Mouse (Mus musculus) liver, embryonic 13.5 days (tissue): ENCODE measurements around the gene Wdr81. TPM values are rescaled to one million over a fixed set of nuclear protein-coding genes. Genes with fewer than 3 reads are reported as not detected.

ENCODE experiments used
- ATAC-seq: fragments of 200-750 bp; cut with Nextera tagmentation; 2 replicates; pipeline ENCODE4 v1.8.0; 2017; ENCODE audit warnings: low read depth, mild to moderate bottlenecking, moderate number of reproducible peaks, moderate library complexity
- DNase-seq: peaks from one replicate; pipeline ENCODE4 v3.0.0; 2022
- H3K27ac ChIP-seq: fragments of 300-500 bp; sonication (generic); 2 replicates; pipeline ENCODE4 v1.5.1; 2015; ENCODE audit warnings: moderate library complexity, mild to moderate bottlenecking, inconsistent platforms
- H3K27me3 ChIP-seq: fragments of 300-500 bp; sonication (generic); 2 replicates; pipeline ENCODE4 v1.6.1; 2015; ENCODE audit warnings: mild to moderate bottlenecking, inconsistent platforms
- H3K36me3 ChIP-seq: fragments of 300-500 bp; sonication (generic); 2 replicates; pipeline ENCODE4 v1.6.1; 2015; ENCODE audit warnings: mild to moderate bottlenecking, inconsistent platforms
- H3K4me1 ChIP-seq: fragments of 300-500 bp; sonication (generic); replicated peaks from 2 replicates; pipeline ENCODE4 v1.6.1; 2015; ENCODE audit warnings: inconsistent platforms
- H3K4me2 ChIP-seq: fragments of 300-500 bp; sonication (generic); 2 replicates; pipeline ENCODE4 v1.6.1; 2015; ENCODE audit warnings: inconsistent platforms, mild to moderate bottlenecking, moderate library complexity
- H3K4me3 ChIP-seq: fragments of 300-500 bp; sonication (generic); replicated peaks from 2 replicates; pipeline ENCODE4 v1.5.1; 2015; ENCODE audit warnings: mild to moderate bottlenecking, inconsistent platforms
- H3K9ac ChIP-seq: fragments of 300-500 bp; sonication (generic); 2 replicates; pipeline ENCODE4 v1.6.1; 2015; ENCODE audit warnings: mild to moderate bottlenecking, inconsistent platforms
- H3K9me3 ChIP-seq: fragments of 300-500 bp; sonication (generic); replicated peaks from 2 replicates; pipeline ENCODE4 v1.6.1; 2016; ENCODE audit warnings: inconsistent platforms
- WGBS: fragments of 180-500 bp; shearing (Covaris S2); methylation state at CpG from one replicate; pipeline ENCODE4 v1.1.7; 2015; ENCODE audit not compliant: insufficient replicate concordance; 5-methylcytosine and 5-hydroxymethylcytosine counted together
- polyA plus RNA-seq: library from polyadenylated mRNA; unstranded; fragments of >200 nt; fragmentation: Nextera tagmentation; extraction: Ambion mirVana; gene quantifications from 2 replicates; pipeline ENCODE4 v1.2.1, GENCODE M21; 2015

Gene Wdr81
- polyA plus RNA-seq, result 18.5 and 21.3 TPM in 2 replicates

GRCm38 (mm10) chr11:75453991-75454930 lies at the start of gene Wdr81:
Gene Wdr81, minus strand, starts transcription at chr11:75454717.
- Histone ChIP-seq H3K27me3 (no peaks in the 10 kb centered on the region), H3K9ac (peak within 1 kb of the TSS; percentile 88), H3K36me3 (peaks cover 25% of the 10 kb centered on the region), H3K4me3 (peak within 1 kb of the TSS; percentile 73), H3K27ac (peak within 1 kb of the TSS; percentile 99), H3K4me2 (peak within 1 kb of the TSS; percentile 100), H3K9me3 (no peaks in the 10 kb centered on the region), H3K4me1 (peaks cover 95% of the 10 kb centered on the region)
- ATAC-seq (peak; percentile 75), DNase-seq (peak; percentile 84)
- WGBS, result 4% methylated on average over 56 of the region's 56 CpGs

- Histone ChIP-seq H3K36me3 (peaks cover 99% of the 10 kb centered on the region), H3K4me1 (no peaks in the 10 kb centered on the region), H3K27ac (no peak overlapping the region), H3K4me3 (no peak overlapping the region), H3K9ac (no peak overlapping the region), H3K9me3 (no peaks in the 10 kb centered on the region), H3K4me2 (no peak overlapping the region), H3K27me3 (no peaks in the 10 kb centered on the region)
- 52% methylated on average over 1 of the region's 1 CpGs for WGBS
- ATAC-seq (no peak), DNase-seq (no peak)
These were observed 43.6 kb upstream of the Wdr81 start for GRCm38 (mm10) chr11:75498126-75498525.

DNA sequence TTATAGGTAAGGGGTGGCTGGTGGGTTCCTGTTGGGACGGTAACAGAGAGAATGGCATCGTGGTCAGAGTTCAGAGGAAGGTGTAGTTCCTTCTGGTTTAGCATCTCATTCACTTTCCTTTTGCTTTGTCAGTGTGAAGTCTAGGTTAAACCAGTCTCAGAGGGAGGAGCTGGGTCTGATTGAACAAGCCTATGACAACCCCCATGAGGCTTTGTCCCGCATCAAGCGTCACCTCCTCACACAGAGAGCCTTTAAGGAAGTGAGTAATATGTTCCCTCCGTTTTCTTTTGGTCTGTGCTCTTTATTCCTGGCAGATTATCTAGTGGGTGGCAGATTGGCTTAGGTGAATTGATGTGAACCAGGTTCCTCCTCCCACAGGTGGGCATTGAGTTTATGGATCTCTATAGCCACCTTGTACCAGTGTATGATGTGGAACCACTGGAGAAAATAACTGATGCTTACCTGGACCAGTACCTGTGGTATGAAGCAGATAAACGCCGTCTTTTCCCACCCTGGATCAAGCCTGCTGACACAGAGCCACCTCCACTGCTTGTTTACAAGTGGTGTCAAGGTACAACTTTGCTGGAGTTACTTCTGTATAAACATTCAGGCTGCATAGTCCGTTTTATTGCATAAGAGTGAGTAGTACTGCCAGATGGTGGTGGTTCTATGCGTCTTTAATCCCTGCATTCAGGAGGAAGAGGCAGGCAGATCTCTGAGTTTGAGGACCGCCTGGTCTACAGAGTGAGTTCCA lies 40.0 kb upstream of the Wdr81 start:
- no peak for ATAC-seq
- WGBS, result 83% methylated on average over 10 of the region's 10 CpGs

GRCm38 (mm10) chr11:75487496-75487895 lies 33.0 kb upstream of the Wdr81 start:
- H3K36me3 ChIP-seq, result peaks cover 47% of the 10 kb centered on the region
- WGBS, result 15% methylated on average over 6 of the region's 6 CpGs
- H3K27me3 ChIP-seq, result 0 out of 2 replicates have a peak, but pooled peaks cover 4% of the 10 kb centered on the region
- ATAC-seq (no peak), DNase-seq (no peak)
- peaks cover 25% of the 10 kb centered on the region for H3K4me1 ChIP-seq
- H3K9me3 ChIP-seq, result no peaks in the 10 kb centered on the region
- peak overlapping the region; percentile 96 for H3K4me3 ChIP-seq
- peak overlapping the region; percentile 92 for H3K4me2 ChIP-seq
- H3K27ac ChIP-seq, result peak overlapping the region; percentile 80; the same call in 1 of the 2 replicates
- H3K9ac ChIP-seq, result peak overlapping the region; percentile 95

More for the DNA sequence above, 40.0 kb upstream of the Wdr81 start:
- H3K4me1 ChIP-seq, result no peaks in the 10 kb centered on the region
- H3K27ac ChIP-seq, result no peak overlapping the region
- H3K9me3 ChIP-seq, result no peaks in the 10 kb centered on the region
- H3K4me3 ChIP-seq, result no peak overlapping the region
- H3K9ac ChIP-seq, result no peak overlapping the region
- no peaks in the 10 kb centered on the region for H3K27me3 ChIP-seq
- no peak for DNase-seq
- peaks cover 100% of the 10 kb centered on the region for H3K36me3 ChIP-seq
- no peak overlapping the region for H3K4me2 ChIP-seq

DNA sequence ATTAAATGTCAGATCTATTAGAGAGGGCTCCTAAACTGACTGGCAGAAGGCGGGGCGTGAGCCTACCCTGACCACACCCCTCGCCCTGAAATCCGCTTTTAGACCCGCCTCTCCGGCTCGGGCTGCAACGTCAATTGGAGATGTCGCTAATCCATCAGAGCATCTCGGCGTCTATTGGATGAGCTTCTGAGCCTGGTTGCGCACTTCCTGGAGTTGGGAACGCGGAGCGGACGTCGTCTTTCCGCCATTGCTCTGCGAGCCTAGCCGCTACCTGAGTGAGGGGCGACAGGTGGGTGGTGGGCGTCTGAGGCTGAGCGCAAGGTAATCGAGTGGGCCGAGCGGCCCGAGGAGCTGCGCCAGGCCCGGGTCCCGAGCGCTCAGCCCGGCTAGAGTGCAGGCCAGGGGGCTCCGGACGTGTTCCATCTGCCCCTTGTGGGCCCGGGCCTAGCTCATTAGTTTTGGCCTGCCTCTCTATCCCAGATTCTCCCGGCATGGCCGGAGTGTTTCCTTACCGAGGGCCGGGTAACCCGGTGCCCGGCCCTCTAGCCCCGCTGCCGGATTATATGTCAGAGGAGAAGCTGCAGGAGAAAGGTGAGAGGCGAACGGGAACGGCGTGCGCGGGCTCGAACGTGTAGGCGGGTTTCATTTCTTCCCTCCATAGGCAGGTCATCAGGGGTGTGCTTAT lies 32.2 kb upstream of the Wdr81 start, which contains the start of gene Prpf8:
Gene Prpf8, plus strand, starts transcription at position 216 of the 685 bp plus-strand sequence.
- Histone ChIP-seq H3K4me2 (peak within 1 kb of the TSS; percentile 92), H3K27ac (peak within 1 kb of the TSS; percentile 80), H3K36me3 (peaks cover 39% of the 10 kb centered on the region), H3K4me1 (peaks cover 25% of the 10 kb centered on the region), H3K9ac (peak within 1 kb of the TSS; percentile 95), H3K4me3 (peak within 1 kb of the TSS; percentile 96), H3K9me3 (no peaks in the 10 kb centered on the region), H3K27me3 (0 out of 2 replicates have a peak, but pooled peaks cover 4% of the 10 kb centered on the region)
- DNase-seq (peak; percentile 97), ATAC-seq (peak; percentile 99)
- WGBS, result under 1% methylated on average over 52 of the region's 52 CpGs

DNA sequence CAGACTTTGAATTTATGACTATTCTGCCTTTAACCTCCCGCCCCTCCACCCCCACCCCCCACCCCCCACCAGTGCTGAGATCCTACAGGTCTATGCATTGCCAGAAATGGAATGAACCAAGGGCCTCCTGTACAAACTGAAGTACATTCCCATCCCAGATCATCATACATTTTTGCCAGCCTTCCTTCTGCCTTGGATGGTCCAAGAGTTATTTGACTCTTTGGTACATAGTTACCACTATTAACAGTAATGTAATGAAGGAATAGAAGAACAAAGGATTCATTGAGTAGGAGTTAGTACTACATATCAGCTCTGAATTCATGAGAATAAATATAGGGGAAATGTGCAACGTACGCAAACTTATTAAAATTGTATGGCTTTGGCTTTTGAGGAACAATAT lies 31.7 kb upstream of the Wdr81 start:
- no peaks in the 10 kb centered on the region for H3K9me3 ChIP-seq
- ATAC-seq (0 out of 2 replicates have a peak, but pooled peaks have one; percentile 2), DNase-seq (no peak)
- H3K36me3 ChIP-seq, result peaks cover 34% of the 10 kb centered on the region
- no peak overlapping the region for H3K9ac ChIP-seq
- H3K4me1 ChIP-seq, result peaks cover 25% of the 10 kb centered on the region
- H3K27ac ChIP-seq, result no peak overlapping the region
- WGBS, result 23% methylated on average over 3 of the region's 3 CpGs
- no peak overlapping the region for H3K4me3 ChIP-seq
- peak overlapping the region; percentile 19; the same call in 1 of the 2 replicates for H3K4me2 ChIP-seq
- 0 out of 2 replicates have a peak, but pooled peaks cover 4% of the 10 kb centered on the region for H3K27me3 ChIP-seq

DNA sequence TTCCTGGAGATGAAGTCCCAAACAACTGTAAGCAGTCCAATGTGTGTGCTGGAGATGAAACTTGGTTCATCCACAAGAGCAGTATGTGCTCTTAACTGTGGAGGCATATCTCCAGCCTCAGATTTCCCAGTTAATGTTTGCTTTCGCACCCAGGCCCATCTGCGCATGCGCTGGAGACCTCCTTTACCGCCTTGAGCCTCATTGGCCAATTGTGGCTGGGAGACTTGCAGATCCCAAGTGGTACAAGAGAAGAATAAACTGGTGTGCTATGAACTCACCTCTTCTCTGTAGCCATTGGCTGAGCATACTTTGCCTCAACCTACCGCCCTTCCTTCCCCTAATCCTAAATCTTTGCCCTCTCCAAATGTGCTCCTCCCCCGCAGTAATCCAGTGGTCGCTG lies 18.9 kb upstream of the Wdr81 start:
- WGBS, result 70% methylated on average over 7 of the region's 7 CpGs
- DNase-seq (no peak), ATAC-seq (no peak)
- H3K27ac ChIP-seq, result peak overlapping the region; percentile 63
- peaks cover 3% of the 10 kb centered on the region; the same call in 1 of the 2 replicates for H3K27me3 ChIP-seq
- H3K4me3 ChIP-seq, result no peak overlapping the region
- peaks cover 40% of the 10 kb centered on the region for H3K4me1 ChIP-seq
- H3K9ac ChIP-seq, result no peak overlapping the region
- no peak overlapping the region; the same call in 1 of the 2 replicates for H3K4me2 ChIP-seq
- H3K9me3 ChIP-seq, result no peaks in the 10 kb centered on the region
- no peaks in the 10 kb centered on the region for H3K36me3 ChIP-seq

- peaks cover 48% of the 10 kb centered on the region for H3K4me1 ChIP-seq
- WGBS, result 37% methylated on average over 11 of the region's 11 CpGs
- H3K9me3 ChIP-seq, result no peaks in the 10 kb centered on the region
- peak overlapping the region; percentile 31; the same call in 1 of the 2 replicates for H3K9ac ChIP-seq
- H3K4me3 ChIP-seq, result no peak overlapping the region
- H3K36me3 ChIP-seq, result no peaks in the 10 kb centered on the region
- peak overlapping the region; percentile 63; the same call in 1 of the 2 replicates for H3K27ac ChIP-seq
- peak overlapping the region; percentile 27 for H3K4me2 ChIP-seq
- no peak for DNase-seq
- H3K27me3 ChIP-seq, result no peaks in the 10 kb centered on the region
- peak; percentile 58 for ATAC-seq
These were observed 18.1 kb upstream of the Wdr81 start for GRCm38 (mm10) chr11:75472469-75473081.

DNA sequence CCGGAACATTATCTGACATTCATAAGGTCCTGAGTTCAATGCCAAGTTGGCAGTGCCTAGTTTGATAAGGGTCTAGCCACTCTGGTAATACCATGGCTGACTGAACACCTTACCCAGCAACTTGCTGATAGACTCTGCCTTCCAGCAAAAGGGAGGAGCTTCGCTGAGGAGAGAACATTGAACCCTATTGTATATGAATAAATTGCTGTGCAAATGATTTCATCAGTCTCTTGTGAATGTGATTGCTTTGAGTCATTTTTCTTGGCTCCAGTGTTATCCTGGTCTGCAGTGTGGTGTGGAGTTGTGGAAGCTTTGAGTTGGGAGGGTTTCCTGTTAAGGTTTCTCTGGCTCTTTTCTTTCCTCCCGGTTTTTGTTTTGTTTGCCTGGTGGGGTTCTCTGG lies 16.2 kb upstream of the Wdr81 start:
- Histone ChIP-seq H3K27ac (0 out of 2 replicates have a peak overlapping the region, but pooled peaks have one; percentile 12), H3K4me1 (peaks cover 59% of the 10 kb centered on the region), H3K9me3 (no peaks in the 10 kb centered on the region), H3K4me2 (no peak overlapping the region), H3K4me3 (no peak overlapping the region), H3K9ac (no peak overlapping the region), H3K27me3 (no peaks in the 10 kb centered on the region), H3K36me3 (peaks cover 10% of the 10 kb centered on the region)
- WGBS, result 64% methylated on average over 3 of the region's 3 CpGs
- DNase-seq (no peak), ATAC-seq (no peak)

GRCm38 (mm10) chr11:75469261-75469660 lies 14.7 kb upstream of the Wdr81 start:
- peak overlapping the region; percentile 96; the same call in 1 of the 2 replicates for H3K4me2 ChIP-seq

More at GRCm38 (mm10) chr11:75469261-75469660, 14.7 kb upstream of the Wdr81 start:
- Histone ChIP-seq H3K4me3 (no peak overlapping the region), H3K27me3 (no peaks in the 10 kb centered on the region), H3K27ac (peak overlapping the region; percentile 53; the same call in 1 of the 2 replicates), H3K36me3 (peaks cover 24% of the 10 kb centered on the region), H3K9me3 (no peaks in the 10 kb centered on the region), H3K4me1 (peaks cover 68% of the 10 kb centered on the region), H3K9ac (no peak overlapping the region; the same call in 1 of the 2 replicates)
- no peak for DNase-seq
- 82% methylated on average over 4 of the region's 4 CpGs for WGBS
- no peak for ATAC-seq
